Mouse (Mus musculus): Measurements from ENCODE around the gene Gabarapl2.
"Not testable (repeated sequence)": the region's sequence is repeated elsewhere in the genome, so short reads cannot be mapped to it uniquely, and the experiment has no call there.

Gabarapl2 gene

GRCm38 (mm10) chr8:111937184-111937583, 3.3 kb upstream of the Gabarapl2 start:
- DNase-seq (ENCODE audit: low spot score) = no peak

DNA sequence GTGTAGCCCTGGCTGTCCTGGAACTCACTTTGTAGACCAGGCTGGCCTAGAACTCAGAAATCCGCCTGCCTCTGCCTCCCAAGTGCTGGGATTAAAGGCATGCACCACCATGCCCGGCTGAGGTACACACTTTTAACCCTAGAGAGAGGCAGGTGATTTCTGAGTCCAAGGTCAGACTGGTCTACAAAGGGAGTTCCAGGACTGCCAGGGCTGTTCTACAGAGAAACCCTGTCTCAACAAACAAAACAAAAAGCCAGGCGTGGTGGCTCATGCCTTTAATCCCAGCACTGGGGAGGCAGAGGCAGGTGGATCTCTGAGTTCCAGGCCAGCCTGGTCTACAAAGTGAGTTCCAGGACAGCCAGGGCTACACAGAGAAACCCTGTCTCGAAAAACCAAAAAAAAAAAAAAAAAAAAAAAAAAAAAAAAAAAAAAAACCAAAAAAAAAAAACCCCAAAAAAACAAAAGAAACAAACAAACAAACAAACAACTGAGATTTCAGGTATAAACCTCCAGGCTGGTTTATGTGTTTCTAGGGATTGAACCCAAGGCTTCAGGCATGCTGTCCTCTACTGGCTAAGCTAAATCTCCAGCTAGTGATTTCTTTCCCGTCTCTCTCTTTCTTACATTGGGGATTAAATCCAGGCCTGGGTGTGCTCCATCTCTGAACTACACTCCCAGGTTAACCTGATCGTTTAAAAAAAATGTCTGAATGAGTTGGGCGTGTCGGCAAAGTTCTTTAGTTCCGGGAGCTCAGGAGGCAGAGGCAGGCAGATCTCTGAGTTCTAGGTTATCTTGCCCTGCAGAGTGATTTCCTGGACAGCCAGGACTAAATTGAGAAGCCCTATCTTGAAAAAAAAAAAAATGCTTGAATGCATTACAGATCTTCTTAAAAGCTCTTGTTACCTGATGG, 2.2 kb upstream of the Gabarapl2 start:
- not testable (repeated sequence) for DNase-seq (ENCODE audit: low spot score)

GRCm38 (mm10) chr8:111939516-111940142, 874 bp upstream of the Gabarapl2 start:
- peak; percentile 26 for DNase-seq (ENCODE audit: low spot score)

GRCm38 (mm10) chr8:111941101-111941454, 575 bp downstream of the Gabarapl2 start:
- DNase-seq (ENCODE audit: low spot score) = peak; percentile 70

DNA sequence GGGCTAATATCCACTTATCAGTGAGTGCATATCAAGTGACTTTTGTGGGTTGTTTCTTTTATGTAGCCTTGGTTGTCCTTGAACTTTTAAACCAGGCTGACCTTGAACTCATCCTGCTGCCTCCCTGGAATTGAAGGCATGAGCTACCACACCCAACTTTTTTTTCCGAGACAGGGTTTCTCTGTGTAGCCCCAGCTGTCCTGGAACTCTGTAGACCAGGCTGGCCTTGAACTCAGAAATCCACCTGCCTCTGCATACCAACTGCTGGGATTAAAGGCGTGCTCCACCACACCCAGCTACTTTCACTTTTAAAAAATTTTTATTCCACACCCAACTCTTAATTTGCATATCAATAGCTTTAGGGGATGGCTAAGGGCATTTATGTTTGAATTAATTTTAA, 3.0 kb downstream of the Gabarapl2 start:
- no peak for DNase-seq (ENCODE audit: low spot score)

DNA sequence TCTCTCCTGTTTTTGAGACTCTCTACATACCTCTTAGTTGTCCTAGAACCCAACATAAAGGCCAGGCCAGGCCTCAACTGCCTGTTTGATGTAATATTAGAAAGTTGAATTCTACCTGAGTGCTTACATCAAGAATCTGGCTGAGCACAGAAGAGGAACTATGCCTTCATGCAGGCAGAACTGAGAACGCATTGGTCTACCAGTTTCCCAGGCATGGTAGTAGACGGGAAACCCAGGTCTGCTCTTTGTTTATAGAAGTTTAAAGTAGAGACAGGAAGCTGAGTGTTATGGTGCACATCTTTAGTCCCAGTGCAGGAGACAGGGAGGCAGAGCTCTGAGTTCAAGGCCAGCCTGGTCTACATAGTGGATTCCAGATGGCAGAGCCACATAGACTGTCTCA, 6.6 kb downstream of the Gabarapl2 start:
- no peak for DNase-seq (ENCODE audit: low spot score)

GRCm38 (mm10) chr8:111947954-111948353, 7.5 kb downstream of the Gabarapl2 start:
- DNase-seq (ENCODE audit: low spot score) = no peak

GRCm38 (mm10) chr8:111950846-111951245, 10.3 kb downstream of the Gabarapl2 start:
- DNase-seq (ENCODE audit: low spot score) = no peak

- DNase-seq (ENCODE audit: low spot score) = peak; percentile 18
Measured at GRCm38 (mm10) chr8:111951317-111951716, 10.8 kb downstream of the Gabarapl2 start.

- DNase-seq (ENCODE audit: low spot score) = no peak
Measured at GRCm38 (mm10) chr8:111951936-111952335, 11.4 kb downstream of the Gabarapl2 start.

DNA sequence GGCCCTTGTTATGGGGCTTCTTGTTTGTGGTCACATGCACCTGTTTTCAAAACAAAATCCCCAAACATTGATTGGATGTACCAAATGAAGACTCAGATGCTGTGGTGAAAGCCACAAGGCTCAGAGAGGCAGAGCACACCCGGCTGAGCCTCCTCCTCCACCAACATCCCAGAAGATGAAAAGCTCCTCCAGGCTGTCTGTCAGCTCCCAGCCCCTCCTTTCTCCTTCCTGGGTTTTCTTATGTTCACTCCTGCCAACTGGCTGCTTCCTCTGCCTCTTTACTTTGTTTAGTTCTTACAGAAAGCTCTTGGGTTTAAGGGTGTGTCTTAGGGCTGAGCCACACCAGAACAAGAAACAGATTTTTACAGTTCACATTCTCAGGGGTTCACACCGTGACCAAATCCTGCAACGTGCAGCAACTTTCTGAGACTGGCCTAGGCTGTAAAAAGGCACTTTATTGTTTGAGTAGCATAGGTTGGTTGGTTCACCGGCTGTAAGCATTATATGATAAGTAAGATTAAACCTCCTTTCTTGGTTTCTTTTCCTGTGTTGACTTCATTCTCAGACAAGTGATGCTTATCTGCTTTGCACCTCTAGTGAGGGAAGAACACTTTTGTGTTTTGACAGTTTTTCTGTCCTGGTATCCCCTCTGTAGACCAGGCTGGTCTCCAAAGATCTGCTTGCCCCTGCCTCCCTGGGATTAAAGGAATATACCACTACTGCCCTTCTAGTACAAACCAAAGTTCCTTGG, 14.5 kb downstream of the Gabarapl2 start:
- no peak for DNase-seq (ENCODE audit: low spot score)

GRCm38 (mm10) chr8:111955879-111956278, 15.4 kb downstream of the Gabarapl2 start:
- DNase-seq (ENCODE audit: low spot score) = no peak

DNA sequence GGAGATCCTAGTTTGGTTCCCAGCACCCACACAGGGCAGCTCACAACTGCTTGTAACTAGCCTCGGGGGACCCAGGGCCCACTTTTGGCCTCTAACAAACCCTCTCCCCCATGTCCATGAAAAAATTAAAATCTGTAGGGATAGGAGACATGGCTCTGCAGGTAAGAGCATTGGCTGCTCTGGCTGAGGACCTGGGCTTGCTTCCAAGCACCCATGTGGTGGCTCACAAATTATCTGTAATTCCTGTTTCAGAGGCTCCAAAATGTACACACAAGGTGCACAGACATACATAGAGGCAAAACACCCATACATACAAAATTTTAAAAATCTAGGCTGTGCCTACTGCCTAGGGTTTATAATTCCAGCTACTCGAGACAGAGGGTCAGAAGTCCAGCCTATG, 16.7 kb downstream of the Gabarapl2 start:
- DNase-seq (ENCODE audit: low spot score) = no peak

- DNase-seq (ENCODE audit: low spot score) = no peak
Measured at GRCm38 (mm10) chr8:111960591-111961321, 20.3 kb downstream of the Gabarapl2 start.

DNA sequence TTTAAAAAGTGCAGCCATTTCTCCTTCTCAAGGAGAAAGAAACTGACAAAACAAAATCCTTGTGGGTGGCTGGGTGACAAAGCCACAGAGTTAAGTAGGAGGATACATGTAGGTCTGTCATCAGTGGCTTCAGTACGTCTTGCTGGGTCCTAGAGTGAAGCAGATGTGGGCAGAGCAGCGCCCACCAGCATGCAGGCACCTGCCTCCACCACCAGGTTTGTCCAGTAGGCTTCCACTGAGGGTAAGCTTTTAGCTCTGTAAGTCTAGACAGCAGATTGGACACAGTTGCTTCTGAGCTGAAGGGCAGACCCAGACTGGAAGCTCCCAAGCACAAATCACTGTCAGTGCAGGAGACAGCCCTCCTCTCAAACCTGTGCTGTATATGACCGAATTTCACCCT, 20.8 kb downstream of the Gabarapl2 start:
- DNase-seq (ENCODE audit: low spot score) = peak; percentile 15

DNA sequence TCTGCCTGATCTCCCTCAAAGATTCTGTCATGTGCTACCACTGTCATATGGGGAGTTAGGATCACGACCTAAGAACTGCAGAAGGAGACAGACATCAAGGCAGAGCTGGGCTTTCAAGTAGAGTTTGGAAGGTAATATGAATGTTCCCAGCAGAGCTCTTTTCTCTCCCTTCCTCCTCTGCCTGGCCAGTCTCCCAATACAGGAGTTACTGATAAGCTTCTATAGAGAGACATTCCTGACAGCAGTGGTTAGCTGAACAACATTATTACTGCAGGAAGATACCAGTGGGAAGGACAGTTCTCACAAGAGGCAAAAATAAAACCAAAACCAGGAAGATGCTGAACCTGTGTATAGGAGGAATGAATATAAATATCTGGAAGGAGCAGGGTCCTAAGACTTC, 22.1 kb downstream of the Gabarapl2 start:
- no peak for DNase-seq (ENCODE audit: low spot score)

- no peak for DNase-seq (ENCODE audit: low spot score)
Measured at GRCm38 (mm10) chr8:111963091-111963490, 22.6 kb downstream of the Gabarapl2 start.

DNA sequence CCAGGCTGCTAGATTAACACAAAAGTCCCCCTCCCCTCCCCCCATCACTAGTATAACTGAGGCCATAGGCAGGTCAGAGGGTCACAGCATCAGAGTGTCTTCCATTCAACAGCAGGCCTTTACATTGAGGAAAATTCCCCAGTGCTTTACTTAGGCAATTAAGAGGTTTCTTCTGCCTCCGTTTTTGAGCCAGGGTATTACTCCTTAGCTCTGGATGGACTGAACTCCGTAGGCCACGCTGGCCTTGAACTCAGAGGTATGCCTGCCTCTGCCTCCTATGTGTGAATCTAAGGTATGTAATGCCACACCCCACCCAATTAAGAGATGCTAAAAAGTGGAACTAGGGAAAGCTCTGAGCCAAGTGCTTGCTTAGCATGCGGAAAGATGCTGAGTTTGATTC, 23.0 kb downstream of the Gabarapl2 start:
- no peak for DNase-seq (ENCODE audit: low spot score)

DNA sequence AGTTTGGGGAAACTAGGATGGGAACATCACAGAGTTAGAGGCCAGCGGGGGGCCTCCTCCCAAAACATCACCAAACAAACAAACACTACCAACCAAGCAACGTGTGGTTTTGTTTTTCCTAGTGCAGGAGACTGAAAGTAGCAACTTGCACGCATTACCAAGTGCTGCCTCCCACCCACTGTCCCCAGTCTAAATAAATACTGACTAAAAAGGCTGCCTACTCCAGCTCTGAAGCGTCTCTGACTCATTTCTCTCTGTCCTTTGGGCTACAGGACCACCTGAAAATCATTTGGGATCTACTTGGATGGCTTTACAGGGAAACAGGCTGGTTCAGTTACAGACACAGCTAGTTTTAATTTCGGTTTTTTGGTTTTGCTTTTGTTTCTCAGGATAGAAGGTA, 23.8 kb downstream of the Gabarapl2 start:
- DNase-seq (ENCODE audit: low spot score) = no peak

DNA sequence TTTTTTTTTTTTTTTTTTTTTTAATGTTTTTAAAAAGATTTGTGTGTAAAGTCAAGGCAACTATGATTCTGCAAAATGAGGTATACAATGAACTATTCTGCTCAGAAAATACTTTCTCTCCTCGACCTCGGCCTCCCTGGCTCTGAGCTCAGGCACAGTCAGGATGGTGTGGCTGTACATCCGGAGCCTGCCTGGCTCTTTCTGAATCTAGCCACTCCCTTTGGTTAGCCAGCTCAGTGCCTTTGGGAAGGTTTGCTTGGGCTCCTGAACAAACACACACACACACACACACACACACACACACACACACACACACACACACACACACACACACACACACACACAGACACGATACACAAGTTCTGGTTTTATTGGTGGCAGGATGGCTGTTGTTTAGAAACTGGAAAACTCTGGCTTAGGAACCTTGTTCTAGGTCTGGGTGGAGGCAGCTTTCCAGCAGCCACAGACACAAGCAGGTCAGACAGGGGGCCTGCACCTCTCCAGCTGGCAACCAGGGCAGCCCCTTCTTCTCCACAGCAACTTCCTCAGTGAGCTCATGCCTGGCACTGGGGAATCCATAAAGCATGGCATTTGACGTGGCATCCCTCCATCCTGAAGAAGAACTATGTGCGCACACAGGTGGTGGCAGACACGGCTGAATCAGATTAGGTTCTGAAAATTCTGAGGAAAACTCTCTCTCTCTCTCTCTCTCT, 24.5 kb downstream of the Gabarapl2 start:
- no peak for DNase-seq (ENCODE audit: low spot score)

DNA sequence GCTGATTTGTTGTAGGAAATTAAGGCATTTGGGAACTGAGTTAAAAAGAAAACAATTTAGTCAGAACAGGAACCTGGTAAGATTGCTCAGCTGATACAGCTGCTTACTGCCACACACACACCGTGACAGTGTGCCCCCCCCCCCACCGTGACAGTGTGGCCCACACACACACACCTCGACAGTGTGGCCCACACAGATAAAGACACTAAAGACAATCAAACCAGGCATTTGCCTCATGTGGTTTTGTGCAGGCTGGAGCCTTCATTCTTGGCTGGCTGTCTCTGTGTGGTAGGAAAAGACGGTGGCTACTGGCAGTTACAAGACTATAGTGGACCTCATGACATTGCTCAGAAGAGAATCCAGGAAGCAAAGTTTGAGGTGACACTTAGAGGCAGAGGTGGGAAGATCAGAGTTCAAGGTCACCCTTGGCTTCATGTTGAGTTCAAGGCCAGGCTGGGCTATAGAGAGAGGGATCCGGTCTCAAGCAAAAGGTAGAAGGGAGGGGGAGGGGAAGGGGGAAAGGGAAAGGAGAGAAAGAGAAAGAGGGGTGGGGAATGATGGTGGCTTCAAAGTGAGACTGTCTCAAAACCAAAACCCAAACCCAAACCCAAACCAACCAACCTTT, 26.9 kb downstream of the Gabarapl2 start:
- DNase-seq (ENCODE audit: low spot score) = no peak
